Mouse (Mus musculus) liver, embryonic 14.5 days (tissue): Measurements from ENCODE around the gene Gabarap. TPM values are rescaled to one million over a fixed set of nuclear protein-coding genes. Genes with fewer than 3 reads are reported as not detected.

ENCODE experiments used
- ATAC-seq: fragments of 200-750 bp; cut with Nextera tagmentation; 2 replicates; pipeline ENCODE4 v1.8.0; 2017; ENCODE audit warnings: moderate number of reproducible peaks, mild to moderate bottlenecking, moderate library complexity; ENCODE audit not compliant: insufficient read depth
- DNase-seq, 3 experiments: peaks; one replicate each; pipeline ENCODE4 v3.0.0-alpha.2; 2012 to 2013; ENCODE audit warnings: low read depth in 3 of 3, low spot score in 3 of 3
- H3K27ac ChIP-seq: fragments of 300-500 bp; sonication (generic); 2 replicates; pipeline ENCODE4 v1.5.1; 2014; ENCODE audit warnings: moderate library complexity, mild to moderate bottlenecking, control low read depth, inconsistent platforms
- H3K27me3 ChIP-seq: fragments of 300-500 bp; sonication (generic); 2 replicates; pipeline ENCODE4 v1.6.1; 2014; ENCODE audit warnings: mild to moderate bottlenecking, low read length, moderate library complexity; ENCODE audit not compliant: control insufficient read depth, insufficient read depth
- H3K36me3 ChIP-seq: fragments of 300-500 bp; sonication (generic); replicated peaks from 2 replicates; pipeline ENCODE4 v1.6.1; 2014; ENCODE audit warnings: low read depth; ENCODE audit not compliant: control insufficient read depth, insufficient read depth
- H3K4me1 ChIP-seq, 2 experiments: fragments of 200-500 bp in 1 of 2; fragments of 300-500 bp in 1 of 2; sonication (generic) in 1 of 2; replicated peaks; 2 replicates each; pipeline ENCODE4 v1.6.1; 2012 to 2014; ENCODE audit warnings: antibody characterized with exemption in 1 of 2, inconsistent platforms in 1 of 2, low read length in 1 of 2; ENCODE audit not compliant: control insufficient read depth in 2 of 2, insufficient read depth in 2 of 2
- H3K4me2 ChIP-seq: fragments of 300-500 bp; sonication (generic); 2 replicates; pipeline ENCODE4 v1.6.1; 2014; ENCODE audit warnings: low read depth, mild to moderate bottlenecking, control low read depth, moderate library complexity
- H3K4me3 ChIP-seq, 2 experiments: fragments of 200-500 bp in 1 of 2; fragments of 300-500 bp in 1 of 2; sonication (generic) in 1 of 2; 2 replicates each; pipeline ENCODE4 v1.5.1; 2012 to 2014; ENCODE audit warnings: low read depth in 2 of 2, low read length in 2 of 2, mild to moderate bottlenecking in 2 of 2, control low read depth in 1 of 2, inconsistent platforms in 1 of 2, moderate library complexity in 1 of 2; ENCODE audit not compliant: insufficient read depth in 1 of 2
- H3K9ac ChIP-seq: fragments of 300-500 bp; sonication (generic); replicated peaks from 2 replicates; pipeline ENCODE4 v1.6.1; 2014; ENCODE audit warnings: mild to moderate bottlenecking, control low read depth, moderate library complexity
- H3K9me3 ChIP-seq: fragments of 300-500 bp; sonication (generic); 2 replicates; pipeline ENCODE4 v1.6.1; 2016; ENCODE audit warnings: low read length, mixed read lengths; ENCODE audit not compliant: control insufficient read depth
- CTCF ChIP-seq: IDR thresholded peaks from 2 replicates; pipeline ENCODE4 v1.5.1; 2016; ENCODE audit warnings: antibody characterized with exemption, low read depth, control low read depth
- EP300 ChIP-seq: IDR thresholded peaks from 2 replicates; pipeline ENCODE4 v1.6.1; 2016; ENCODE audit warnings: antibody characterized with exemption, low read depth
- WGBS: fragments of 180-500 bp; shearing (Covaris S2); extraction: QIAGEN DNeasy Blood & Tissue Kit; methylation state at CpG from one replicate; pipeline ENCODE4 v1.1.7; 2014; ENCODE audit not compliant: insufficient replicate concordance; 5-methylcytosine and 5-hydroxymethylcytosine counted together
- polyA plus RNA-seq, 2 experiments: library from polyadenylated mRNA; depleted of rRNA in 1 of 2; stranded (reverse) in 1 of 2; unstranded in 1 of 2; fragments of >200 nt; fragmentation: Nextera tagmentation in 1 of 2; extraction: Ambion mirVana in 1 of 2; gene quantifications; 2 replicates each; pipeline versions ENCODE4 v1.2.1 to v1.2.3; 2012 to 2014

The Gabarap gene
- polyA plus RNA-seq, 2 experiments, result 134 to 300 TPM

DNA sequence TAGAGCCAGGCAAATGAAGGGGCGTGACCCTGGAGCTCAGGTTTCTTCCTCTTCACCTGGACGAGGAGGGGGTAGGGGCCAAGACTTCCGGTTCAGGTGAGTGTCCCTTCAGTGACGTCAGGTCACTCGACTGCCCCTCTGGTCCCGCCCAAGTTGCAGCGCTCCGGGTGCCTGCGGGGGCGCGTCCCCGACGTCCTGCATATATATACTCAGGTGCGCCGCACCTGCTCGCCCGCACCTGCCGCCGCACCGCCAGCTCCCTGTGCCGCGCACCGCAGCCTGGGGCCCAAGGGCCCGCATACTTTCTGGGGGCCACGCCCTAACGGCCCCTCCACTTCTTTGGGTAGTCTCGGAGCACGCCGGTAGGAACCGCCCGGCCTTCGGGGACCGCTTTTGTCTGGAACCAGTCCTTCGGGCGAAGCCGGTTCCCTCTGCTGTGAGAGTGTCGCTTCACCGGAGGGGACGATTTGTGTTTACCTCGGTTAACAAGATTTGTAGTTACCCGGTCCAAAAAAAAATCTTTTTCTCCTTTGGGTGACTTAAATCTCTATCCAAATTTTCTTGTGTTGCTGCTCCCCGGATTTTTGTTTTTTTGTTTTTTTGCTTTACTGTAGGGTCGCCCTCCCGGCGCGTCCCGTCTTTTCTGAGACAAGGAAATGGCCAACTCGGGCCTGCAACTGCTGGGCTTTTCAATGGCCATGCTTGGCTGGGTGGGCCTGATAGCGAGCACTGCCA is 25.5 kb upstream of the Gabarap start:
- 4% methylated on average over 49 of the region's 49 CpGs for WGBS
- Histone ChIP-seq H3K27me3 (peaks cover 59% of the 10 kb centered on the region), H3K36me3 (no peaks in the 10 kb centered on the region; the same call in 1 of the 2 replicates), H3K4me3 (peak overlapping the region in 1 of 2 experiments; percentile 35; a peak in 1 of 4 replicates), H3K9me3 (no peaks in the 10 kb centered on the region), H3K4me2 (peak overlapping the region; percentile 56), H3K4me1 (peaks cover 6 to 8% of the 10 kb centered on the region in 2 experiments; a peak in 2 of 4 replicates), H3K27ac (no peak overlapping the region), H3K9ac (no peak overlapping the region)
- DNase-seq (no peak), ATAC-seq (no peak)
- no peak for TF ChIP-seq EP300
- TF ChIP-seq CTCF, result no peak

DNA sequence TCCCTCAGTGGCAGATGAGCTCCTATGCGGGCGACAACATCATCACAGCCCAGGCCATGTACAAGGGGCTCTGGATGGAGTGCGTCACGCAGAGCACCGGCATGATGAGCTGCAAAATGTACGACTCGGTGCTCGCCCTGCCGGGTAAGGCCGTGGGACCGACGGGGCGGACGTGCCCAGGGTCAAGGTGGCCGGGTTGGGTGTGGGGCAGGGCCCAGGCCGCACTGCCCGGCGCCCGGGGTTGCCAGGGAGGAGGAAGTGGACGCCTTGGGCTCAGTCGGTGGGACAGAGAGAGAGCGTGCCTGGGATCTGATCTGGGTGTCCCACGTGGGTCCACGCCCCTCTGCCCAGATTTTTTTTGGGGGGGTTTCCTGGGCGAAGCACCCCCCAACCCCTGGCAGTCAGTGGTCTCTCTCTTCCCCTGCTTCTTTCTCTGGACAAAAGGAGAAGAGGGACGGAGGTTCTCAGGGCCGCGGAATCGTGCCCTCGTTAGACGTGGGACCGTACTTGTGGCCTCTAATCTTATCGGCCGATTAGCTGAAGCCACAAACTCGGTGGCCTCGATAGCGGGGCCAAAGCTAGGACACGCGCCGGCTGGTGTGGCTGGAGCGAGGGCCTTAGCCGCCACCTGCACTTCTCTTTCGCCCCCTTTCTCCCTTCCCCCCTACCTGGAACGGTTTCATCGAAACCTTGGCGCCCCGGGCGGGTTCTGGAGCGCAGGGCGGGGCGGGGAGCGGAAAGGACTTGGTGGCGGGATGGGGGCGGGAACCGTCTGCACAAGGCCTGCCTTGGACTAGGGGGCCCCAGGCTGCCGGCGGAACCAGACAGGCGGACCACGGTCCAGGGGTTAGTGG is 24.7 kb upstream of the Gabarap start:
- ATAC-seq (peak; percentile 43; the same call in 1 of the 2 replicates), DNase-seq (no peak)
- Histone ChIP-seq H3K27me3 (peaks cover 54% of the 10 kb centered on the region), H3K9me3 (no peaks in the 10 kb centered on the region), H3K4me2 (peak overlapping the region; percentile 56), H3K27ac (no peak overlapping the region), H3K36me3 (no peaks in the 10 kb centered on the region; the same call in 1 of the 2 replicates), H3K4me3 (peak overlapping the region; percentile 23 to 35), H3K9ac (no peak overlapping the region), H3K4me1 (peaks cover 6 to 8% of the 10 kb centered on the region in 2 experiments; a peak in 2 of 4 replicates)
- WGBS, result 1% methylated on average over 57 of the region's 59 CpGs
- no peak for TF ChIP-seq CTCF
- TF ChIP-seq EP300, result no peak

DNA sequence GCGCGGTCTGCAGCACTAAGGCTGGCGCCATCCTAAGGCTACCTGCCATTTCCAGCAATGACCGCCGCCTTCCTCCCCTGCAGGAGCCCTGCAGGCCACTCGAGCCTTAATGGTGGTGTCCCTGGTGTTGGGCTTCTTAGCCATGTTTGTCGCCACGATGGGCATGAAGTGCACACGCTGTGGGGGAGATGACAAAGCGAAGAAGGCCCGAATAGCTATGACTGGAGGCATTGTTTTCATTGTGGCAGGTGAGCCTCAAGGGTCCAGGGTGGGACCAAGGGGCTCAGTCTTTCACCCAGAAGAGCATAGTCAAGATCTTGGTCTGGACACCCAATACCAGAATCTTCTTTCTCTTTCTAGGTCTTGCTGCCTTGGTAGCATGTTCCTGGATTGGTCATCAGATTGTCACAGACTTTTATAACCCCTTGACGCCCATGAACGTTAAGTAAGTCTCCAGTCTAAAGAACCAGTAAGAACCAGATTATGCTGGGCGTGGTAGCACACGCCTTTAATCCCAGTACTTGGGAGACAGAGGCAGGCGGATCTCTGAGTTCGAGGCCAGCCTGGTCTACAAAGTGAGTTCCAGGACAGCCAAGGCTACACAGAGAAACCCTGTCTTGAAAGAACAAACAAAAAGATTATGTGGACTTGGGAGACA is 24.0 kb upstream of the Gabarap start:
- Histone ChIP-seq H3K27ac (no peak overlapping the region), H3K36me3 (no peaks in the 10 kb centered on the region; the same call in 1 of the 2 replicates), H3K9me3 (no peaks in the 10 kb centered on the region), H3K27me3 (peaks cover 51% of the 10 kb centered on the region), H3K4me3 (peak overlapping the region in 1 of 2 experiments; percentile 35; a peak in 2 of 4 replicates), H3K4me1 (peaks cover 6 to 8% of the 10 kb centered on the region in 2 experiments; a peak in 2 of 4 replicates), H3K4me2 (peak overlapping the region; percentile 56), H3K9ac (no peak overlapping the region)
- TF ChIP-seq CTCF (no peak), EP300 (no peak)
- 27% methylated on average over 17 of the region's 17 CpGs for WGBS
- DNase-seq (no peak), ATAC-seq (no peak)

DNA sequence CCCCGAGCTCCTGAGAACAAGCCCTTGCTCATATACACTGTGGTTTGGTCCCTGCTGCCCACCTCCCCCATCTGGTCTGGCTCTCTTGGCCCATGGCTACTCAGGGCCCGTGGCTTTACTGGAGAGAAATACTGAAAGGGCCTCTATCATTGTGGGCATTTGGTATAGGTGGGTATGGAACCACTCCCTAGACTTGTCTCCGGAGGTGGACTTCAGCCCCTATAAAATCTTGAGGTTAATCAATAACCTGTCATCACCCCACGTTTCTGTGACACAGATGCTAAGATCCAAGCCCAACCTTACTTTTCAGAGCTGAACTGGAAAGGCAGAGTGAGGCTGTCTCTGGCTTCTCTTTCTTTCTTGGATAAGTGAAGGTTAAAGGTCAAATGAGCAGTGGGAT is 22.1 kb upstream of the Gabarap start:
- Histone ChIP-seq H3K4me2 (no peak overlapping the region), H3K9me3 (no peaks in the 10 kb centered on the region), H3K27me3 (peaks cover 35% of the 10 kb centered on the region), H3K36me3 (peaks cover 4% of the 10 kb centered on the region), H3K4me3 (no peak overlapping the region), H3K9ac (no peak overlapping the region), H3K27ac (no peak overlapping the region), H3K4me1 (peaks cover 6 to 8% of the 10 kb centered on the region in 2 experiments; a peak in 2 of 4 replicates)
- TF ChIP-seq CTCF (no peak), EP300 (no peak)
- DNase-seq (no peak), ATAC-seq (no peak)
- WGBS, result 69% methylated on average over 4 of the region's 4 CpGs
